Mouse (Mus musculus): ENCODE results near the gene Rps11.

GRCm38 (mm10) chr7:45117566-45117965, 6.7 kb downstream of the Rps11 start:
- TF ChIP-seq CTCF (conservative IDR thresholded peaks at IDR 0.05; ENCODE audit: low read length) (no peak), POU5F1 (IDR thresholded peaks at IDR 0.05; ENCODE audit: borderline replicate concordance, low read length) (no peak)
